Mouse (Mus musculus) megakaryocyte, embryonic 14.5 days (primary cell): ENCODE measurements around the gene Capn3.

ENCODE experiments used
- FLI1 ChIP-seq: IDR thresholded peaks from 2 replicates; pipeline ENCODE4 v1.6.1; 2012; ENCODE audit warnings: low read length, inconsistent platforms, mixed read lengths
- GATA1 ChIP-seq: IDR thresholded peaks from 3 replicates; pipeline ENCODE4 v1.6.1; 2012; ENCODE audit warnings: mixed read lengths, low read length, inconsistent platforms, borderline replicate concordance

GRCm38 (mm10) chr2:120464732-120465396 is 9.0 kb downstream of the Capn3 start:
- TF ChIP-seq FLI1 (no peak), GATA1 (no peak)
